Mouse (Mus musculus): ENCODE data around the gene Tgfbrap1. TPM values are rescaled to one million over a fixed set of nuclear protein-coding genes. Genes with fewer than 3 reads are reported as not detected.

Tgfbrap1 gene
- polyA plus RNA-seq, 1 experiment, result 7.4 TPM

DNA sequence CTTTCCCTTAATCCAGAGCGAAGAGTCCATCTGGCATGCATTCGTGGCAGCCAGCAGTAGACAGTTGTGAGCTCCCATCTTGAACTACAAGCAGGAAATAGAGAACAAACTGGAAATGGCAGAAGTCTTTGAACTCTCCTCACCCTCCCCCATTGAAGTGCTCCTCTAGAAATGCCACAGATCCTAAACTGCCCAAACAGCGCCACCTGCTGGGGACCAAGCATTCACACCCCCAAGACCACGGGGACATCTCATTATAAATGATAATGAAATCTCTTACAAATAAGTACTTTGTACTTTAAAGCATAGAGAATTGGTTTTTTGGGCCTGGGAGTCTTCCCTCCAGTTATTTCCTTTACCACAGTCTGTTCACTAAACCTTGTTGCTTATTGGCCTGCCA, 12.1 kb upstream of the Tgfbrap1 start:
- peaks cover 3% of the 10 kb centered on the region; the same call in 1 of the 2 replicates for H3K36me3 ChIP-seq (ENCODE audit: control insufficient read depth, insufficient read depth, low read length)
- TF ChIP-seq CTCF (IDR thresholded peaks at IDR 0.05; ENCODE audit: control insufficient read depth, insufficient read depth, insufficient replicate concordance, low read depth, low read length), result peak; percentile 64; the same call in 1 of the 2 replicates
- TF ChIP-seq POLR2A (IDR thresholded peaks at IDR 0.05; ENCODE audit: control insufficient read depth, low read depth, low read length), result no peak
- no peak overlapping the region for H3K4me3 ChIP-seq (ENCODE audit: control insufficient read depth, low read depth, low read length)
- H3K27me3 ChIP-seq (ENCODE audit: control insufficient read depth, insufficient read depth, low read length), result no peaks in the 10 kb centered on the region
- no peak overlapping the region for H3K27ac ChIP-seq (ENCODE audit: control insufficient read depth, insufficient read depth, low read depth, low read length)
- no peaks in the 10 kb centered on the region for H3K4me1 ChIP-seq (ENCODE audit: control insufficient read depth, insufficient read depth, low read length)

DNA sequence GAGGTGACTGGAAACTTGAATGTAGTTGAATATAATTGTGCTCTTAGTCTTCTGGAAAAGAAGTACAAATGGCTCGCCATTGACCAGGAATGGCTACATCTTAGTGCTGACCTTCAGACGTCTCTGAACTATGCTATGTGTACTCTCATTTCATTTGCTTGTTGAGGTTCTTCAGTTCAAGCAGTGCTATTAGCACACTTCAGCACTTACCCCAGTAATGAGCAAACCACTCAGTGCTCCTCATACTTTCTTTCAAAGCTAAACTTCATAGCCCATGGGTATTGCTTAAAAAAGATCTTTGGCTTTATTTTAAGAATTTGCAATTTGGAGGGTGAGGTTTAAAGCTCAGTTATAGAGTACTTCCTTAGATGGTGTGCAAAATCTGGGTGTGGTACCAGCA, 10.3 kb upstream of the Tgfbrap1 start:
- H3K27ac ChIP-seq (ENCODE audit: control insufficient read depth, insufficient read depth, low read depth, low read length), result no peak overlapping the region
- H3K36me3 ChIP-seq (ENCODE audit: control insufficient read depth, insufficient read depth, low read length), result peaks cover 3% of the 10 kb centered on the region; the same call in 1 of the 2 replicates
- no peaks in the 10 kb centered on the region for H3K27me3 ChIP-seq (ENCODE audit: control insufficient read depth, insufficient read depth, low read length)
- H3K4me1 ChIP-seq (ENCODE audit: control insufficient read depth, insufficient read depth, low read length), result no peaks in the 10 kb centered on the region
- TF ChIP-seq POLR2A (IDR thresholded peaks at IDR 0.05; ENCODE audit: control insufficient read depth, low read depth, low read length), result no peak
- TF ChIP-seq CTCF (IDR thresholded peaks at IDR 0.05; ENCODE audit: control insufficient read depth, insufficient read depth, insufficient replicate concordance, low read depth, low read length), result no peak
- H3K4me3 ChIP-seq (ENCODE audit: control insufficient read depth, low read depth, low read length), result no peak overlapping the region

DNA sequence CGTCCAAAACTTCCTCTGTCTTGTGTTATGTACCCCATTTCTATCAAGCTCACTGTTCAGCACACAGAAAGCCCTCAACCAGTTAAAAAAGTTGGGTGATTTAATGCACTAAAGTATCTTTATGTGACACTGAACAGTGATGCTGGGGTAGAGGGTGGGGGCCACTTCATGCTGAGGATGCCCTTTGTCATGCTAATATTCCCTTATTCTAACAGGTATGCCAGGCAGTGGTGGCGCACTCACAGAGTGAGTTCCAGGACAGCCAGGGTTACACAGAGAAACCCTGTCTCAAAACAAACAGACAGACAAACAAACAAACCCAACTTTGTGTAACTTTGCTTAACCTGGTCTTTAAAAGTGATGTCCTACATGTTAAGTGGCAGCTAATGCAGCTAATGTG, 4.2 kb downstream of the Tgfbrap1 start:
- no peak for TF ChIP-seq POLR2A (IDR thresholded peaks at IDR 0.05; ENCODE audit: control insufficient read depth, low read depth, low read length)
- no peak for TF ChIP-seq CTCF (IDR thresholded peaks at IDR 0.05; ENCODE audit: control insufficient read depth, insufficient read depth, insufficient replicate concordance, low read depth, low read length)
- H3K27me3 ChIP-seq (ENCODE audit: control insufficient read depth, insufficient read depth, low read length), result no peaks in the 10 kb centered on the region

DNA sequence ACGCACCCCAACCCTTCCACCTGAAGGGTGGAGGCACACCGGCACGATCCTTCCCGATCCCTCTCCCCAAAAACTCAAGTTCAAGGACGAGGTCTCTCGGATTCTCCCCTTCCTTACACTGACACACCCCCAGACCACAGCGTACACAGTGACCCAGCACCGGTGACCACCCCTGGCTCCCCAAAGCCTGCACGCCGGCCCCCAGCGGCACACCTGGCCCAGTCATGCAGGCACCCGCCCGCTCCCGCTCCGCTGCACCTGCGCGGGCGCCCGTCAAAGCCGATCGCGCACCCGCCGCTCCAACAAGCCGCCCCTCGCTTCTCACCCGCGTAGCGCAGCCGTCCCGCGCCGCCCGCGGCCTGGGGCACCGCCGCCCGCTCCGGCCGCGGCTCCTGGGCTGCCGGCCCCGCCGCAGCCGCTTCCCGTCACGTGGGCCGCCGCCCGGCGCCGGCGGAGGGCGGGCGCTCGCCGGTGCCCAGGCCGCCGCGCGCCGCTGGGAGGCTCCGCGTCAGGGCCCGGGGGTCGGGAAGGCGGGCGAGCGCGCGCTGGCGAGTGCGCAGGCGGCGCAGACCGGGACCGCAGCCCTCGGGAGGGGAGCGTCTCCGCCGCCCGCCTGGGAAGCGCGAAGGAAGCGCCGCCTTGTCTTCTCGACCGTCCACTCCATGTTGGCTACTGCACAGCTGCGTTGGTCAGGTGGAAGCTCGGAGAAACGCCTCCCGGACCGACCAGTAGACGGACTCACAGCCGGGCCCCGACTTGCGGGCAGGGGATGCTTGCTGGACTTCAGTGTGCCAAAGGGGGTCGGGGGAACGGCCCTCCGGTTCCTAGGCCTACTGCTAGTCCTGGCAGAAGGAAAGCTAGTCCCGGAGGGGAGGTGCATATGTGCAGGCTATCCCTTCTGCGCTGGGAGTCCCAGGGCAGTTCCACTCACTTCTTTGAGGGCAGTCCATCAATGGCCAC, 6.1 kb downstream of the Tgfbrap1 start:
- Histone ChIP-seq H3K36me3 (ENCODE audit: control insufficient read depth, insufficient read depth, low read length) (no peaks in the 10 kb centered on the region), H3K27me3 (ENCODE audit: control insufficient read depth, insufficient read depth, low read length) (no peaks in the 10 kb centered on the region), H3K4me1 (ENCODE audit: control insufficient read depth, insufficient read depth, low read length) (peaks cover 15% of the 10 kb centered on the region), H3K27ac (ENCODE audit: control insufficient read depth, insufficient read depth, low read depth, low read length) (peak overlapping the region; percentile 81), H3K4me3 (ENCODE audit: control insufficient read depth, low read depth, low read length) (peak overlapping the region; percentile 93)
- TF ChIP-seq POLR2A (IDR thresholded peaks at IDR 0.05; ENCODE audit: control insufficient read depth, low read depth, low read length) (no peak; the same call in 1 of the 2 replicates), CTCF (IDR thresholded peaks at IDR 0.05; ENCODE audit: control insufficient read depth, insufficient read depth, insufficient replicate concordance, low read depth, low read length) (no peak)

More for the DNA sequence above, 4.2 kb downstream of the Tgfbrap1 start:
- no peak overlapping the region for H3K27ac ChIP-seq (ENCODE audit: control insufficient read depth, insufficient read depth, low read depth, low read length)
- H3K4me1 ChIP-seq (ENCODE audit: control insufficient read depth, insufficient read depth, low read length), result peaks cover 15% of the 10 kb centered on the region
- H3K36me3 ChIP-seq (ENCODE audit: control insufficient read depth, insufficient read depth, low read length), result no peaks in the 10 kb centered on the region
- no peak overlapping the region for H3K4me3 ChIP-seq (ENCODE audit: control insufficient read depth, low read depth, low read length)

DNA sequence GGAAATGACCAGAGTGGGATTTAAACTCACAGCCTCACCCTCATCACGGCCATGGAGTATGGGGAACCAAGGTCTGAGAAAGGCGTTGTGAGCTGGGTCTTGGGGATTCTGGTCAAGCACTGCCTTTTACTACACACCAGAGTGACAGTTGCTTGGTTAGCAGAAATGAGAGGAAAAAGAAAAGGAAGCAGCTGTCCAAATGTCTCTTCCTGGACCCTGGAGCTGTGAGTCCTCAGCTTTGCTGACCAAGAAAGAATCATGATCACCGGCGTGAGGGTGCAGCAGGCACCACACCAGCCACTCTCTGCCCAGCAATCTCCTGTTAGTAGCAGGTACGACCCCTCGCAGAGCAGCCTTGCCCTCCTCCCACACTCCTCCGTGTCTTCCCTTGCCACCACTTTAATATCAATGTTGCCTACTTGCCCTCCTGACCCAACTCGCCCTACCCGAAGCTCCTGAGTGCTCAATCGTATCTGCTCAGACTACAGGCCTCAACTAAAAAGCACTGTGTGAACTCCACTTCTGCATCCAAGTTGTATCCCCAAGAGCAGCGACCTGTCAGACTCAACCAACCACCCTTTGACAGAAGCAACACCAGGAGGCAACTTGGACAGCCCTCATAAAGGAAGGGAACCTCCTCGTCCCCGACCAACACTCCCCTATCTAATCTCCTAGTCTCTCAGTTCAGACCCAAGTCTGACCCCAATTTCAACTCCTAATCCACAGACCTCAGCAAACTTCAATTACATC, 7.0 kb downstream of the Tgfbrap1 start:
- Histone ChIP-seq H3K27ac (ENCODE audit: control insufficient read depth, insufficient read depth, low read depth, low read length) (peak overlapping the region; percentile 27), H3K4me3 (ENCODE audit: control insufficient read depth, low read depth, low read length) (peak overlapping the region; percentile 93), H3K36me3 (ENCODE audit: control insufficient read depth, insufficient read depth, low read length) (no peaks in the 10 kb centered on the region), H3K4me1 (ENCODE audit: control insufficient read depth, insufficient read depth, low read length) (peaks cover 15% of the 10 kb centered on the region), H3K27me3 (ENCODE audit: control insufficient read depth, insufficient read depth, low read length) (no peaks in the 10 kb centered on the region)
- no peak for TF ChIP-seq POLR2A (IDR thresholded peaks at IDR 0.05; ENCODE audit: control insufficient read depth, low read depth, low read length)

DNA sequence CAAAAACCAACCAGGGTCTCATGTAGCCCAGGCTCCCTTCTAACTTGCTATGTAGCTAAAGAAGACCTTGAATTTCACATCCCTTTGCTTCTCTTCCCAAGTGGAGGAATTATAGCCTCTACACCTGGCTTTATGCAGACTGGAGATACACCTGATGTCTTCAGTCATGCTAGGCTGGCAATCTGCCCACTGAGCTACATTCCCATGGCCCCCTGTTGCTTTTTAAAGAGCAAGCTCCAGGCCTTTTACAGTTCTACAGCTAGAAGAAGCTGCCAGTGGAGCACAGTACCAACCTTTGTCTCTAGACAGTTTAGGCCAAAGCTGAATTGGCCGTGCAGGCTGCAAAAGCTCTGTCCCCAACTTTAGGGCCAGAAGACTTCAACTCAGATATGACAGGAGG, 8.0 kb downstream of the Tgfbrap1 start:
- Histone ChIP-seq H3K36me3 (ENCODE audit: control insufficient read depth, insufficient read depth, low read length) (no peaks in the 10 kb centered on the region), H3K4me3 (ENCODE audit: control insufficient read depth, low read depth, low read length) (no peak overlapping the region), H3K27ac (ENCODE audit: control insufficient read depth, insufficient read depth, low read depth, low read length) (no peak overlapping the region), H3K27me3 (ENCODE audit: control insufficient read depth, insufficient read depth, low read length) (no peaks in the 10 kb centered on the region), H3K4me1 (ENCODE audit: control insufficient read depth, insufficient read depth, low read length) (peaks cover 15% of the 10 kb centered on the region)
- TF ChIP-seq POLR2A (IDR thresholded peaks at IDR 0.05; ENCODE audit: control insufficient read depth, low read depth, low read length), result no peak
- TF ChIP-seq CTCF (IDR thresholded peaks at IDR 0.05; ENCODE audit: control insufficient read depth, insufficient read depth, insufficient replicate concordance, low read depth, low read length), result no peak

DNA sequence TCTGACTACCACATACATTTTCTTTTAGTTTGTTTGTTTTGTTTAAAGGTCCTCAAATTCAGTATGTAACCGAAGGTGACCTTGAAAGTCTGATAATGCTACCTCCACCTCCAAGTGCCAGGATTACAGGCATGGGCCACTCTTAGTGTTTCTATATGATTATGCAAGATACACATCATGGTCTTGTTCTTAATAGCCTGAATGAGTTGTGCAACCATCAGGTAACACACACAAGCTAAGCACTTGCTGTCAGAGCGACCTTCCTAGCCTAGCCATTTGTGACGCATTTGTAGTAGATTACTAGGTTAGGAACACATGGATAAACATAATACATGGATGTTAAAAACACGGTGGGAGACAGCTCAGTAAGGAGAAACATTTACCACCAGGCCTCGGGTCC, 15.5 kb downstream of the Tgfbrap1 start:
- H3K4me1 ChIP-seq (ENCODE audit: control insufficient read depth, insufficient read depth, low read length), result no peaks in the 10 kb centered on the region
- no peak overlapping the region for H3K27ac ChIP-seq (ENCODE audit: control insufficient read depth, insufficient read depth, low read depth, low read length)
- no peaks in the 10 kb centered on the region for H3K36me3 ChIP-seq (ENCODE audit: control insufficient read depth, insufficient read depth, low read length)
- no peak overlapping the region for H3K4me3 ChIP-seq (ENCODE audit: control insufficient read depth, low read depth, low read length)
- TF ChIP-seq POLR2A (IDR thresholded peaks at IDR 0.05; ENCODE audit: control insufficient read depth, low read depth, low read length) (no peak), CTCF (IDR thresholded peaks at IDR 0.05; ENCODE audit: control insufficient read depth, insufficient read depth, insufficient replicate concordance, low read depth, low read length) (no peak)
- no peaks in the 10 kb centered on the region for H3K27me3 ChIP-seq (ENCODE audit: control insufficient read depth, insufficient read depth, low read length)

Data from testis, adult 2 months (tissue).